Mouse (Mus musculus) heart, postnatal 0 days (tissue): ENCODE measurements around the gene Scaf8.

Experiments
- CTCF ChIP-seq: IDR thresholded peaks from 2 replicates; pipeline ENCODE4 v1.5.1; 2016; ENCODE audit warnings: antibody characterized with exemption, control low read depth, low read depth
- EP300 ChIP-seq: IDR thresholded peaks from 2 replicates; pipeline ENCODE4 v1.6.1; 2016; ENCODE audit warnings: antibody characterized with exemption, low read depth

- TF ChIP-seq EP300 = no peak
- no peak for TF ChIP-seq CTCF
Measured at GRCm38 (mm10) chr17:3083886-3084550, 30.8 kb upstream of the Scaf8 start.
